Mouse (Mus musculus) adrenal gland, postnatal 10 days (tissue): ENCODE results near the gene Sapcd1. TPM values are rescaled to one million over a fixed set of nuclear protein-coding genes. Genes with fewer than 3 reads are reported as not detected.
A peak's percentile ranks its signal among the peaks of the same experiment; 100 is the strongest.
"Not testable (repeated sequence)": the region's sequence is repeated elsewhere in the genome, so short reads cannot be mapped to it uniquely, and the experiment has no call there.

Source experiments
- DNase-seq: peaks from one replicate; pipeline ENCODE4 v3.0.0; 2021; ENCODE audit warnings: mixed read lengths
- total RNA-seq, 2 experiments: library from RNA; stranded (reverse); gene quantifications; 2 replicates each; pipeline ENCODE4 v1.2.3; 2021

Sapcd1 gene
- total RNA-seq, 2 experiments from 2014 or later: 1.1 to 1.6 TPM

DNA sequence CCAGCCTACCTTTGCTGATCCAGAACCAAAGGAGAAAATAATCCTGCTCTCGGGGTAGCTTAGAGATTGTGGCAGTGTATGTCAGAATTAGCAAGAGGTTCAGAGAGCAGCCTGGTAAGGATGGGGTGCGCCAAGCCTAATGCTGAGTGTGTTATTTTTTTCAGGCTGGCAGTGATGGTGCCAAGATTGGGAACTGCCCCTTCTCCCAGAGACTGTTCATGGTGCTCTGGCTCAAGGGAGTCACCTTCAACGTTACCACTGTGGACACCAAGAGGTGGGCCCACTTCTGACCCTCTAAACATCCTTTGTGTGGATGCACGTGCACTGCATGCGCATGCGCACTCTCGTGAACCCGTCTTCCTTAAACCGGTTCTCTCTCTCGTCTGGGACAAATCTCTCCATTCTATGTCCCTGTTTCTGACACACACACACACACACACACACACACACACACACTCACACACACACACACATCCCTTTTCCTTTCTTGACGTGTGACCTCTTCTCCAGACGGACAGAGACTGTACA, 24.5 kb upstream of the Sapcd1 start:
- DNase-seq: no peak

DNA sequence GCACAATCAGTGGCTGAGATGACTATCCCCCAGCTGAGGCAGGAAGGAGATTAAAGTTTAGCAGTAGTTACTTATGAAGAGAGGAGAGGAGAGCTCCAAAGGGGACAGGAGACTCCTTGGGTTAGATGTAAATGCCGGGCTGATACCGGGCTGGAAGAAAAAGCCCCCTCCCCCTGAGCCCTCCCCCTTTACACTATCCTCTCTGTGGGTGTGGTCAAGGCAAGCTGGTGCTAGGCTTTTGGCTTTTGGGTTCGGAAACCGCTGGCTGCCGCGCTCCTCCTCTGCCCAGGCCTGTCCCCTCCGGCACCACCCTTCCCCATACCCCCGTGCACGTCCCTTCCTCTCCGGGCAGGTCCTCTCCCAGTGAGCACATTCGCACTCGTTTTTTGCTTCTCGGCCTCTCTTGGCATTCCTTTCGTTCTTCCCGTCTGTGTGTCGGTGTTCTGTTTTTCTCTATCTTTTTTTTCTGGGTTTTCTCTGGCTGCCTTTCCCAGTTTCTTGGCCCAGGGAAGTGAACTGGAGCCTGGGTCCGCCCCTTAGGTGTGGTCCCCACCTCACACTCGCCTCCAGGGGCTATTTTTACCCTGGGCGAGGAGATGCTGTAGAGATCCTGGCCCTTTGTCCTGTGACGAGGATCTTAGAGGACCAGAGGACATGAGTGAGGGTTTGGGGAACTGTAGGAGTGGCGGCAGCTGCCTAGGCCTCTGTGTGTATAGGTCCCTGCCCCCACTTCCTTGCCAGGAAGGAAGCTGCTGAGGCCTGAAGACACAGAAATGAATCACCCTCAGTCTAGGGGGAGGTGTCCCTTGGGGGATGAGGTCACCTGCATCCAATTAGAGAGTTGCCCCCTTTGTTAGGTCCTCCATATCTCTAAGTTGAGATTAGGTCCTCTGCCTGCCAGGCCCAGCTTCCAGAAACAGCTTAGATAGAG, 23.6 kb upstream of the Sapcd1 start:
- DNase-seq: peak; percentile 78

DNA sequence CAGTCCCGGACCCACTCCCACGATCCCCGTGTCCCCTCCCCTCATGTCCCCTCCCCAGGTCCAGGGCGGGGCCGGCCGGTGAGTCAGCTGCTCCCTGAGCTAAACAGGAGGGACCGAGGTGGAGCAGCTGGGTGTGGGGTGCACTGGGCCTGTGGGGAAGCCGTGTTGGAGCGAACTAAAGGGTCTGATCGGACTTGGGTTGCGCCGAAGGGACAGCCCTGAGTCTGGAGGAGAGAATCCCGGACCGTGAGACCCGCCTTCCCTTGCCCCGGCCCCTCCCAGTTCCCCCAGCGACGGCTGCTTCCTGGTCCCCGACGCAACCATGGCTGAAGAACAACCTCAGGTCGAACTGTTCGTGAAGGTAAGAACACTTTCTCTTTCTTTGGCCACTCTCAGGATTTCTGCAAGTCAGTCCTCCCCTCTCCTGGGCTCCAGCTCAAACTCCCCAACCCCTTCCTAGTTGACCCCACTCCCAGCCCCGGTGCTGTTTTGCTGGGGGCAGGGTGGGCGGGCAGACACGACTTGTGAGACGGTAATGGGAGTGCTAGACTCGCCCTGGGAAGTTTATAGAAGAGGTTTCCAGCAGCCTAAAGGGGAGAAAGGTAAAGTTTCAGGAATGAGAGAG, 22.4 kb upstream of the Sapcd1 start:
- DNase-seq: peak; percentile 86

DNA sequence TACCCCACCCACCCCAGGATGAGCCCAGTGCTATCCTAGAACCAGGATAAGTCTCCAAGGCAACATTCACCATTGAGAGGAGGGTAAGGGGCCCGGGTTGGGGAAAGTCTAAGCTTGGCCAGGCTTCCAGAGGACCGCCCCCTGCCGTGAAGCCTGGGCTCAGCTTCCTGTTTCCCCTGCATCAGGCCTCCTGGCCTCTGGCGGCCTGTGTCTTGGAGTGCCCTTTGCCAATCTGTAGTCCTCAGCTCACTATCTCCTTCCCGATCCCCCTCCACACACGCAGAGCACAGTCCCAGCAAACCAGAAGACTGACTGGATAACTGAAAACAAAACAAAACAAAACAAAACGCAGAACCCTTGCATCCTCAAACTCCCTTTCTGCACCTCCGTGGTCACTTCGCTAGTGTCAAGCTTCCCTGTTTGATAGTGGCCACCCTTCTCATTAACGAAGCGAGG, 21.8 kb upstream of the Sapcd1 start, which contains the start of gene Clic1:
Gene Clic1, plus strand, starts transcription at position 406 of the 456 bp plus-strand sequence.
- DNase-seq: peak; percentile 69

DNA sequence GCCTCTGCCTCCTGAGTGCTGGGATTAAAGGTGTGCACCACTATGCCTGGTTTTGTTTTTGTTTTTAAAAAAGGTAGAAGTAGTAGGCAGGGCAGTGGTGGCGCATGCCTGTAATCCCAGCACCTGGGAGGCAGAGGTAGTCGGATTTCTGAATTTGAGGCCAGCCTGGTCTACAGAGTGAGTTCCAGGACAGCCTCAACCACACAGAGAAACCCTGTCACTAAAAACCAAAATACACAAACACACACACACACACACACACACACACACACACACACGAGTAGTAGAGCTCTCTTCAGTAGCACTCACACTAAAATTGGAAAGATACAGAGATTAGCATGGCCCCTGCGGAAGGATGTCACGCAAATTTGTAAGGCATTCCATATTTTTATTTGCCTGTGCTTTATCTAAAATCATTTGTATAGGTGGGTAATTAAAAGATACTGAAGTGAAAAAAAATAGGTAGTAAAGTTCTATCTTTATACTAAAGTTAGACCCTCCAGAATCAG, 21.2 kb upstream of the Sapcd1 start:
- DNase-seq: no peak

DNA sequence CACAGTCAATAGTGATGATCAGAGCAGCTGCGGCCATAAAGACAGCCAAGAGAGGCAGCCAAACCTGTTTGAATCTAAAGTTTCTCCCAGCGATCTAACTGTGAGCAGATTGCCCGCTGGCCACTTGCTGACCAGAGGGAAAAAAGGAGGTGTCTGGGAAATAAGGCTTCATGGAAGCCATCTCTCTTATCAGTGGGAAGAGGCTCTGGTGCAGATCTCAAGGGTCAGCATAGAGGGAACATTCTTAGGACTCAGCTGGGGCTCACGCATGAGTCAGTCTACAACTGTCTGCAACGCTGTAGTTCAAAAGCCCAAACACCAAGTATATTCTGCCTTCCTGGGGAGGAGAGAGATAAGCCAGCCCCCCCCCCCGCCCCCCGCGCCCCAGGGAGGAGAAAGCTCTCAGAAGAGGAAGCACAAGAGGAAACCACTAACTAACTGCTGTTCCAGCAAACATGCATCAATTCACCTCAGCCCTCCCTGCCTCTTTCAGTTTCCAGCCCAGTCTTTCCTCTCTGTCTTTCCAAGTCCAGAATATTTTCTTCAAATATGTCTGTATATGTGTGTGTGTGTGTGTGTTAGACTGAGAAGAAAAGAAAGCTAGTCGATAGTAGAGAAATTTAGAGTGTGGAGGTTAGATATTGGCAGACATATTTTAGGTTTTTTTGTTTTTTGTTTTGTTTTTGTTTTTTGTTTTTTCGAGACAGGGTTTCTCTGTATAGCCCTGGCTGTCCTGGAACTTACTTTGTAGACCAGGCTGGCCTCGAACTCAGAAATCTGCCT, 20.5 kb upstream of the Sapcd1 start:
- no peak for DNase-seq

DNA sequence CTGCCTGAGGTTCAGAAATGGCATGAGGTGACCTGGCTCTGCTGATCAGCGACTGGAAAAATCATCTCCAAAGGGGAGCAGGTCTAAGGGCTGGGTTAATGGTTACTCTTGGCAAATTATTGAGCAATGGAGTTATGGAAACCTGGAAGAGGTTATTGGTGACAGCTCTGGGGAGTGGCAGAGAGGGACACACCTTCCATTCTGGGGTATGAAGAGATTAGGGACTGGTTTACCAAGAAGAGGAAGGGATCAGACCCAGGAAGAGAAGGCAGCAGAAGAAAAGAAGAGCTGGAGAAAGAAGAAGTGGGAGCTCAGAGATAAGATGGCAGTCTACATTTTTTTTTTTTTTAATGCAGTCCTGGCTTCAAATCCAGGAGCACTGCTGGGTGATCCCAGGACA, 19.9 kb upstream of the Sapcd1 start:
- no peak for DNase-seq

DNA sequence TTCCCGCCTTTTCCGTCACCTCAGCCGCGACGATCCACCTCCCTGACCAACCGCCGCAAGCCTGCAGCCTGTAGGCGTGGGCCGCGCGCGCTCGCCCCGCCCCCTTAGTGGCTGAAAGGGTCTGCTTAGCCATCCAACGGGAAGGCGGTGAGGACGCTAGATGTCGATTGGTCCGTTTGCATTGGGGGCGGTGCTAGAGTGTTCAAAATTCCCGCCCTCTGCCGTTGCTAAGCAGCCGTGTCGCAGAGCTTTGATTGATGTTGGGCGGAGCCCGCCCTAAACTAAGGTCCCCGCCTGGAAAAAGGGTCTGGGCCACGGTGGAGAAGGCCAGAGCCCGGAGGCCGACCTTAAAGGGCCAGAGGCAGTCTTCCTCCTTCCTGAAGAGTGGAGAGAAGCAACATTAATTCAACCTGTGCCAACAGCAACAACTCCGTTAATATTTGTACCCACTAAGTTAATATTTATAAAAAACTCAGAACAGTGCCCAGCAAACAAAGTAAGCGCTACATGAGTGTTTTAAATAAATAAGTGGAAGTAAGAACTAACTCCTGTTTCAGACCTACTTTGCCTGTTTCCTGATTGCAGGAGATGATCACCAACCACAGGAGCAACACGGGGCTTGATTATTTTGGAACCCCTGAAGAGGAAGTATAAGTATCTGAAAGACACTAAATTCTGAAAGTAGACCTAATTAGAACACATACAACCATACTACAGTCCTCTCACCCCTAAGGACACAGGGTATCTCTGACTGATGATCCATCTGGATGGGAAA, 19.1 kb upstream of the Sapcd1 start, which contains the start of gene Msh5:
Gene Msh5, minus strand, starts transcription at position 65 of the 775 bp plus-strand sequence.
- DNase-seq: peak; percentile 98

DNA sequence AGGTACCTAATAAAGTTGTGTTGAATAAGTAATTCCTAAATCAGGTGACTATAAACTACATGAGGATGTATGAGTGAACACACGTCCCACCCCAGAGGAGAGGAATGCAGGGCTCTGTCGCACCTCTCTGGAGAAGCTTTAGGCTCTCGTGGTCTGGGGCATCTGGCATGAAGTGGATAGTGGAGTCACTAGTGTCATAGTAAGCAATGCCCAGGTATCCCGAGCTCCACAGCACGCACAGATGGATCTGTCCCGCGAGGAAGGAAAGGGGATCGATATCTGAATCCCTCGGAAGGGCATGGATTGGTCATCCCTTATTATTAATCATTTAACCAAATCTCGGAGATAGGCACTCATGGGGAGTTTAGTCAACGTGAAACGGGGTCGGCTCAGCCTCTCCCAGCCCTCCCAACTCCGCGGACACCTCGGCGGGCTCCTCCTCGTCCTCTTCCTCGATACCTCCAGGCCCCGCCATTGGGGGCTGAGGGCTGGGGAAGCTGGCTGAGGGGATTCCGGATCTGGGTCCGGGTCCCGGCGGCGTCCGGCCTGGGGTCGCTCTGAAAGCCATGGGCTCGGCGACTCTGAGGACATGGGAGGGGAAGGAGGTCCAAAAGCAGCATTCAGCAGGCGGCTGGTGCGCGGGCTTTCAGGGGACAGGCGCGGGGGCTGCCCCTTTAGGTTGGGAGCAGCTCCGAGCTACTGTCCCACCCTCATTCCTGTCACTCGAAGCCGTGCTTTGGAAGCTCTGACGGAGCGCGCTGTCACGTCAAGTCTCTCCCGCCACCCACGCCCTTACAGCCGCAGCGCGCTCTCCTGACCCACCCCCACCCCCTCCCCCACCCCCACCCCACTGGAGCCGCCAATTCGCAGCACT, 18.2 kb upstream of the Sapcd1 start:
- no peak for DNase-seq

DNA sequence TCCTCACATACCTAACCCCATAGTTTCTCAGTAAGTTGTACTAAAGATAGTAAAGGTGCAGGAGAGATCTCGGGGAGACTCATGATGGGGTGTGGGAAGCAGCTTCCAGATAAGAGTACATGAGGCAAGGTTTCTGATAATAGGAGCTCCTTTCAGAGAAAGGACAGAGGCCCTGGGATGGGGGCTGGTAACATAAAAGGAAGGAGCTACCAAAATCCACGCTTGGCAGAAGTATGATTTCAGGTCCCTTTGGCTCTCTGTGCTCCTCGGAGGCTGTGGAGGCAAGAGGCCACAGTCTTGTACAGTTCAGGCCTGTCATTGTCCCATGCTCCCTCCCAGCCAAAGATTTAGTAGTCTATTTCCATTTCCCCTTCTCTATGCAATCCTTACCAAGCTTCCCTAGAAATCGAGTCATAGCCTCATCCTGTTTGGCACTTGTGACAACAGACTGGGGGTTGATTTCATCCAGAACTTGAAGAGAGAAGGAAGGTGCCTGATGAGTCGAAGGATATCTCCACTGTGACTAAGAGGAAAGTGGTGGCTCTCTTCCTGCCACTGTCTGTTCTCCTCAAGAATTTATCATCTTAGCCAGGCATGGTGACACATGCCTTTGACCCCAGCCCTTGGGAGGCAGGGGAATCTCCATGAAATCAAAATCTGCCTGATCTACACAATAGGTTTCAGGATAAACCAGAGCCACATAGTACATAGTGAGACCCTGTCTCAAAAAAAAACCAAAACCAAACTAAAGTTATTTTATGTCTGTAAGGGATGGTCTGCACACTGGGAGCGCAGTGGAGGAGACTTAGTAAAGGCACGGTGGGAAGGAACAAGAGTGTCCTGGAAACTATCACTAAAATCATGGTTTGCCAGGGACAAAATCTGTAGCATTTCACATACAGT, 17.3 kb upstream of the Sapcd1 start:
- DNase-seq: no peak

DNA sequence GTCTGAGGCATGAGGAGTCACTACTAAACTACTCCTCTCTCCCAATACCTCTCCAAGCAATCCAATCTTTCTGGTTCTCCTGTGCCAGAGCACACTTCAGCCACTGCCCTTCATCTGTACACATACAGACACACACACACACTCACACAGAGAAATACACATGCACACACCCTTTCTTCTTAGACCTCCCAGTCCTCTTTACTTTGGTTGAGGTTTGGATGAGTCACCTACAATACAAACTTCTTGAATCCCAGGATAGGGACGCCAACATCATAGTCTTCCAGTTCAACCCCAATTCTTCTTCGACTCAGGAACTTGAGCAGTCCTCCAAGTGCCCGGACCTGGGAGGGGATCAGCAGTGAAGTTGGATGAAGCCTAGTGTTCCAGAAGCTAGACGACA, 16.0 kb upstream of the Sapcd1 start:
- DNase-seq: no peak

DNA sequence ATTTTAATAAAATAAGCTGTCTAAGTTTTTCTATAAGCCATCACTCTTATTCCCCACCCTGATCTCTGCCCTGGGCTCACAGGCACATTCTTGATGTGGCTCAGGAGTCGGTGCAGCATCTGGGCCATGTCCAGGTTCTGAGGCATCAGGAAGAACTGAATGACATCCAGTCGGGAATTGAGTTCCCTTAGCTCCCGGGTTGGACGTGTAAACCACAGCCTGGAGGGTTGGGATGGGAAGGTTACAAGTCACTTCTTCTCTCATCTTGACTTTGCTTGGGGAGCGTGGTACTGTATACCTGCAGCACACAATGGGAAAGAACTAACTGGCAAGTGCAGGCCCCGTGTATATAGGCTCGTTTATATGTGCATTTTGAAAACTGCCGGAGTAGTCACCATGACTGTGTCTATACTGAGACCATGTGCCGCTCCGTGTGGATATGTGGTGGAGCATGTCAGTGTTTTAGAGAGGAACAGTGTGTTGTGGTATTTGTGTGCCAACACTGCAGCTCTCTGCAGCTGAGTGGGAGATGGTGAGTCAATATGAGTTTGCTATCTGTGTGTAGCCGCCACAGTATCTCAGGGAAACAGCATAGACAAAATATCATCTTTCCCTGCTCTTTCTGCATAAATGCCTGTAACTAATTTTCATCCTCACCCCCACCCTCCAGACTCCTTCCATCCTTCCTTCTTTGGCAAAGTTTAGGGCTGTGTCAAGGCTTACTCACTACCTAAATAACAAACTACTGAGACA, 11.5 kb upstream of the Sapcd1 start:
- no peak for DNase-seq

DNA sequence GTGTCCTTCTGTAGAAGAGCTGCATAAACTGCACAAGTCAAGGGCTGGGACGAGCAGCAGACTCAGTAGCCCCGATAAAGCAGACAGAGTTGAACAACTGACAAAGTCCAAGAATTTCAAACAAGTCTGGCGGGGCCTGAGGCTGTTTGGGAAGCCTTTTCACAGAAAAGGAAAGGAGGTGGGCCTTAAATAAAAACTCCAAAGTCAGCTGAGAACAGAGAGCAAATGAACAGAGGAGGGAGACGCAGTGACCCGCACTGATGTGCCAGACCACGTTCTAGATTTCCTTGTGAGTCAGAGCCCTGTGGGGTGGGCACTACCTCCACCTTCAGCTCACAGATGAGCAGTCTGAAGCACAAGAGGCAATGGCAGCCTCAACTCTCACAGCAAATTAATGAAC, 7.1 kb upstream of the Sapcd1 start:
- DNase-seq: no peak

DNA sequence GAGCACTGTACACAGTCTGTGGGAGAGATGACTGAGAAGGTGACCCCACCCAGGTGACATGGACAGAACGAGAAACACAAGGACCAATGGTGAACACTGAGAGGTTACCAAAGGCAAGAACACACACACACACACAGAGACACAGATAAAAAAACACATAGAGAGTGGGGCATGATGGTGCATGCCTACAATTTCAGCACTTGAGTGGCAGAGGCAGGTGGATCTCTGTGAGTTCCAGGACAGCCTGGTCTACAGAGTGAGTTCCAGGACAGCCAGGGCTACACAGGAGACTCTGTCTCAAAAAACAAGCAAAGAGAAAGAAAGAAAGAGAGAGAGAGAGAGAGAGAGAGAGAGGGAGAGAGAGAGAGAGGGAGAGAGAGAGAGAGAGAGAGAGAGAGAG, 5.9 kb upstream of the Sapcd1 start:
- DNase-seq: not testable (repeated sequence)

DNA sequence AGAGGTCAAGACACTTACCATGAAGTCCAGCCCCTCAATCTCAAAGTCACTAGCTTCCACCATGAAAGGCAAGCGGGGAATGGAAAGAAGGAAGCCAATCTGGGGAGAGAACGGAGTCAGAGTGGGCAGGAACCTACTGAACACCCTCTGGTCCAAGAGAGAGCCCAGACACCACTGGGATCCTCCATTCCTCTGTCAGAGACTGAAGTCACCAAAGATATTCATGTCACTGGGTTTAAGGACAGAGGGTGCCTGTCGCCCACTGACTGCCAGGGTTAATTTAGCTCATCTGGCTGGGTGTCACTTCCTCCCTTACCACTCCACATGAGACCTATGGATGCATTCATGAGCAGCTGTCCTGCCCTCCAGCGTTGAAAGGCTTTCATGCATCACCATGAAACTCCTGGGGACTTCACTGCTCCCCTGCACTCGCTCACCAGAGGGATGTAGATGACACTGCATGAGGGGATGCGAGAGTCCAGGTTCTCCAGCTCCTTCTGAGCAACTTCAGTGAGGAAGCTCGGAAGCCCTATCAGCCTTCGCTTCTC, 4.6 kb upstream of the Sapcd1 start:
- no peak for DNase-seq

DNA sequence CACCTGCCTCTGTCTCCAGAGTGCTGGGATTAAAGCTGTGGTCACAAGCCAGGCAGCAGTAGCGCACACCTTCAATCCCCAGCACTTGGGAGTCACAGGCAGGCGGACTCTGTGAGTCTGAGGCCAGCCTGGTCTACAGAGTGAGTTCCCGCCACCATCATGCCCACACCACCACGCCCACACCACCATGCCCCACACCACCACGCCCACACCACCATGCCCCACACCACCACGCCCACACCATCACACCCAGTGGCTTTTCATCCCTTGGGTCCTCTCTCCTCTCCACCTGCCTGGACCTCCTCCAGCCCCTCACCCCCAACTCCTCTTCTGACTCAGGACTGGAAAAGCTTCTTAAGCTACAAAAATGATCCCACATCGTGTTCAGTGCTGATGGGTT, 4.1 kb upstream of the Sapcd1 start:
- no peak for DNase-seq

DNA sequence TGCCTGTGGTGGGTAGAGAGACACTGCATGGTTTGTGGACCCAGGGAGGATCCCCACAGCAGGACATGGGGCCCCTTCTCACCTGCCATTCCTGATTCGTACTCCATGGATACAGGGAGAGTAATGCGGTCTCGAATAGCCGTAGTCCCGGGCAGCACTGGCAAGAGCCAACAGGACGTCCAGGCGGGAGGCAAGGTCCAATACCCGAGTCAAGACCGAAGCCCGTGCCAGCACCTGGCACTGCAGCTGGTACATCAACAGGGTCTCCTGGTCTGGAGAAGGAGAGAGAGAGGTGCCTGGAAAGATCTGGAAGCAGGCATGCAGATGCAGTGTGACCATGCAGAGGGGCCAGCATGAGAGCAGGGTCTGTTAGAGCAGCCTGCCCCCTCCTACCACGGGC, 3.5 kb upstream of the Sapcd1 start:
- no peak for DNase-seq
